Mouse (Mus musculus): ENCODE results near the gene Tut4. TPM values are rescaled to one million over a fixed set of nuclear protein-coding genes. Genes with fewer than 3 reads are reported as not detected.
A peak's percentile ranks its signal among the peaks of the same experiment; 100 is the strongest.

Tut4 gene
- polyA plus RNA-seq, 1 experiment from 2014 or later, result 50.0 TPM

DNA sequence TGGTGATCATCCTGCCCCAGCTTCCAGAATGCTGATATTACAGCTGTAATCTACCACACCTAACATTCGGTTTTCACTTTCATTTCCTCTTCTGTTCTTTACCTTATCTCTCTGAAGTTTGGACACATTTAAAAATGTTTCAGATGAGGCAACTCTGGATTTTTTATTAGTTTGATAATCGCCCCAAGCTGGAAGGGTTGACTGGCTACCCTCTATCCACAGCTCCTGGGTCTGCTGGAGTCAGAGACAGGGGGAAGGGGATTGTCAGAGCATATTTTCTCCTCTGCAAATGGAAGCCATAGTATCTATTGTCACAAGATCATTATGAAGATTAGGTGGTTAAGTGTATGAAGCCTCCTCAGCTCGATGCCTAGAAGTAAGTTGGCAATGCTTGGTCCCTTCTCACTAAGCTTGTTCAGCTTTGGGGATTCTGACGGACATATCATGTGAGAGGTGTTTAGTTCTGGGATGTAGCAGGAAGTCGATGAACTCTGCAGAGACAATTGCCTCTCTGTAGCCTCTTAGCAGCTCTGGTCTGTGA, 955 bp upstream of the Tut4 start:
- 16% methylated on average over 5 of the region's 5 CpGs for WGBS (ENCODE audit: missing documents)
- Histone ChIP-seq H3K79me2 (ENCODE audit: inconsistent target) (peaks cover 27% of the 10 kb centered on the region), H3K27ac (peak overlapping the region; percentile 77), H3K36me3 (ENCODE audit: inconsistent target) (no peaks in the 10 kb centered on the region), H3K4me3 (ENCODE audit: inconsistent target) (no peak overlapping the region)

- Histone ChIP-seq H3K79me2 (ENCODE audit: inconsistent target) (peaks cover 48% of the 10 kb centered on the region), H3K27ac (peak overlapping the region; percentile 59), H3K4me3 (ENCODE audit: inconsistent target) (peak overlapping the region; percentile 72), H3K36me3 (ENCODE audit: inconsistent target) (no peaks in the 10 kb centered on the region)
- WGBS (ENCODE audit: missing documents), result under 1% methylated on average over 49 of the region's 59 CpGs
Measured at GRCm38 (mm10) chr4:108460156-108460923, 1.1 kb downstream of the Tut4 start.

DNA sequence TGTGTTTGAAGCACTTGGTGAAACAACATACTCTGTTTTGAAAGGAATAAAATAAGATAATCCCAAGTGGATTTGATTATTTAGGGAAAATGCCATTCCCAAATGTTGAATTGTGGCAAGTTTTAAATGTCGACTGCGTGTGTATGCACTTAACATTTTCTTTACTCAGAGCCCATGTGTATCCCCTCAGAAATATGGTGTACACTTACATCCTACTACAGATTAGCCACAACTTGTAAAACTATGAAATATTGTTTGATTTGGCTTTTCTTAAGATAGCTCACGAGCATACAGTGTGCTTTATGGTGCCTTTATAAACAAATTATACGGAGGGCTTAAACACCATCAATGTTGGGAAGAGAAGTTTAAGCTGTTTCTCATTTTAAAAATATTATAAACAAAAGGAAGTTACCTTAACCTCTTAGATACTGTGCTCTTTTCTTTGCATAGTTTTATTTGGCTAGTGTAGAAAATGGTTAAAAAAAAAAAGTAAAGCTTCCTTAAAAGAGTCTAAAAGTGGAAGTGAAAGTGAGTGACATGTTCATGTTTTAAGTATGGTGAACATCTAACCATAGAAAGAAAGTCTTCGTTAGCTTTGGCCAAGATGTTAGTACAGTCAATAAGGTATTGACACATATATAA, 2.2 kb downstream of the Tut4 start:
- WGBS (ENCODE audit: missing documents), result 0% methylated on average over 5 of the region's 5 CpGs
- Histone ChIP-seq H3K27ac (peak overlapping the region; percentile 59), H3K4me3 (ENCODE audit: inconsistent target) (peak overlapping the region; percentile 72), H3K36me3 (ENCODE audit: inconsistent target) (no peaks in the 10 kb centered on the region), H3K79me2 (ENCODE audit: inconsistent target) (peaks cover 58% of the 10 kb centered on the region)

GRCm38 (mm10) chr4:108473586-108473985, 14.4 kb downstream of the Tut4 start:
- WGBS (ENCODE audit: missing documents), result 86% methylated on average over 2 of the region's 2 CpGs
- Histone ChIP-seq H3K79me2 (ENCODE audit: inconsistent target) (peaks cover 99% of the 10 kb centered on the region), H3K4me3 (ENCODE audit: inconsistent target) (no peak overlapping the region), H3K27ac (no peak overlapping the region), H3K36me3 (ENCODE audit: inconsistent target) (no peaks in the 10 kb centered on the region)

GRCm38 (mm10) chr4:108482776-108483175, 23.6 kb downstream of the Tut4 start:
- H3K79me2 ChIP-seq (ENCODE audit: inconsistent target), result peaks cover 10% of the 10 kb centered on the region
- H3K4me3 ChIP-seq (ENCODE audit: inconsistent target), result no peak overlapping the region
- no peak overlapping the region for H3K27ac ChIP-seq
- H3K36me3 ChIP-seq (ENCODE audit: inconsistent target), result peaks cover 23% of the 10 kb centered on the region; the same call in 1 of the 2 replicates

DNA sequence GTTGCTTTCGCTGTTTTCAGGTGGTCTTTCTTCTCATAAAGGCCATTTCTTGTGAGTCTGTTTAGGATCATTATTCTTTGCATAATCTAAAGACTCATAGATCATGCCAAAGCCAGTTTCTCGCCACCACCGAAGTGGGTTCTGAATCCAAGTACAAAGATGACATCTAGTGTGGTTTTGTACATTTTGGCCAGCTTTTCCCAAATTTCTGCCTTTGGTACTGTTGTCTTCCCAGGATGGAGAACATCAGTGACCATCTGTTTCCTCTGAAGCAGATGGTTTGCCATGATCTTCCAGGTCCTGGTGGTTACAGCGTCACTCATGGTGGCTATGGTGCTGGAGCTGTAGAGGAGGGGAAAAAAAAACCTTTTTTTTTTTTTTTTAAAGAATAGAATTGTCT, 25.0 kb downstream of the Tut4 start:
- H3K4me3 ChIP-seq (ENCODE audit: inconsistent target), result no peak overlapping the region
- H3K36me3 ChIP-seq (ENCODE audit: inconsistent target), result peaks cover 23% of the 10 kb centered on the region; the same call in 1 of the 2 replicates
- peaks cover 3% of the 10 kb centered on the region; the same call in 1 of the 2 replicates for H3K79me2 ChIP-seq (ENCODE audit: inconsistent target)
- no peak overlapping the region for H3K27ac ChIP-seq
- 92% methylated on average over 4 of the region's 4 CpGs for WGBS (ENCODE audit: missing documents)

DNA sequence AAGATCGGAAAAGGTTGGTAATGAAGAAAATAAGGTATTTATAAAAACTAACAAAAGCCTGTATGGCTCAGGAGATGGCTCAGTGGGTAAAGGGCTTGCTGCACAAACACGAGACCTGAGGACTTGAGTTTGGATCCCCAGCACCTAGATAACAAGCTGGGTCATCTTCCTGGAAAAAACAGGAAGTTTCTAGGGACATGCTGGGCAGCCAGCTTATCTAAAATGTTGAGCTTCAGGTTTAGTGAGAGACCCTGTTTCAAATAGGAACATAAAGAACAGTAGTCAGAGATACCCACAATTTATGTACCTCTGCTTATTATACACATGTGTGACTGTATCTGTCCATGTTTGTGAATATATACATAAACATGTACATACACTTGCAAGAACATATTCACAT, 43.8 kb downstream of the Tut4 start:
- H3K27ac ChIP-seq, result no peak overlapping the region
- no peak overlapping the region for H3K4me3 ChIP-seq (ENCODE audit: inconsistent target)
- peaks cover 18% of the 10 kb centered on the region; the same call in 1 of the 2 replicates for H3K36me3 ChIP-seq (ENCODE audit: inconsistent target)
- H3K79me2 ChIP-seq (ENCODE audit: inconsistent target), result no peaks in the 10 kb centered on the region
- WGBS (ENCODE audit: missing documents), result 100% methylated on average over 2 of the region's 2 CpGs

- H3K27ac ChIP-seq, result no peak overlapping the region
- H3K36me3 ChIP-seq (ENCODE audit: inconsistent target), result peaks cover 28% of the 10 kb centered on the region; the same call in 1 of the 2 replicates
- no peak overlapping the region for H3K4me3 ChIP-seq (ENCODE audit: inconsistent target)
- no peaks in the 10 kb centered on the region for H3K79me2 ChIP-seq (ENCODE audit: inconsistent target)
- WGBS (ENCODE audit: missing documents), result 92% methylated on average over 2 of the region's 2 CpGs
Measured at GRCm38 (mm10) chr4:108539701-108540100, 80.5 kb downstream of the Tut4 start.

DNA sequence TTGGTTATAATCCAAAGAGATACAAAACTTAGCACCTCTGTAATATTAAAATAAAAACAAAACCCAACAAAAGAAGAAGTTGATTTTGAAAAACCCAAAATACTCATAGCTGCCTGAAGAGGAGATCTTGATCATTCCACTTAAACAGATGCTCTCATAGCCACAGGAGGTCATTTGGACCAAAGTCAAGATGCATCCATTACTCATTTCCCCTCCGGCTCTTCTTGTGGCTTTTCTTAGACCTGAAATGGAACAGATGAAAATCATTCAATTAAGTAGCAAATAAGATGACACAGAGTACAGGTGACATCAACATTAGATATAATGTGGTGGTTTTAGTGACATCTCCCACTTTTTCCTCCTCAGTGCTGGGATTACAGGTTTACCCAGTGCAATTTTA, 105.8 kb downstream of the Tut4 start:
- 67% methylated on average over 1 of the region's 1 CpGs for WGBS (ENCODE audit: missing documents)
- no peaks in the 10 kb centered on the region for H3K79me2 ChIP-seq (ENCODE audit: inconsistent target)
- no peak overlapping the region for H3K27ac ChIP-seq
- no peak overlapping the region for H3K4me3 ChIP-seq (ENCODE audit: inconsistent target)
- peaks cover 91% of the 10 kb centered on the region for H3K36me3 ChIP-seq (ENCODE audit: inconsistent target)

GRCm38 (mm10) chr4:108572644-108573043, 113.4 kb downstream of the Tut4 start:
- WGBS (ENCODE audit: missing documents), result 88% methylated on average over 3 of the region's 3 CpGs
- Histone ChIP-seq H3K79me2 (ENCODE audit: inconsistent target) (peaks cover 17% of the 10 kb centered on the region), H3K27ac (no peak overlapping the region), H3K4me3 (ENCODE audit: inconsistent target) (no peak overlapping the region), H3K36me3 (ENCODE audit: inconsistent target) (peaks cover 81% of the 10 kb centered on the region)

- Histone ChIP-seq H3K27ac (peak within 1 kb of the TSS; percentile 32), H3K79me2 (ENCODE audit: inconsistent target) (peaks cover 65% of the 10 kb centered on the region), H3K36me3 (ENCODE audit: inconsistent target) (peaks cover 23% of the 10 kb centered on the region; the same call in 1 of the 2 replicates), H3K4me3 (ENCODE audit: inconsistent target) (peak within 1 kb of the TSS; percentile 95)
- WGBS (ENCODE audit: missing documents), result under 1% methylated on average over 64 of the region's 64 CpGs
Measured at GRCm38 (mm10) chr4:108578840-108579742, 119.9 kb downstream of the Tut4 start, which contains the start of the genes Prpf38a and Orc1. TSS of gene Prpf38a (minus strand) at chr4:108579336. TSS of gene Orc1 (plus strand) at chr4:108579423.

- H3K36me3 ChIP-seq (ENCODE audit: inconsistent target), result peaks cover 18% of the 10 kb centered on the region; the same call in 1 of the 2 replicates
- 2% methylated on average over 16 of the region's 16 CpGs for WGBS (ENCODE audit: missing documents)
- H3K79me2 ChIP-seq (ENCODE audit: inconsistent target), result peaks cover 70% of the 10 kb centered on the region
- H3K27ac ChIP-seq, result peak overlapping the region; percentile 32
- H3K4me3 ChIP-seq (ENCODE audit: inconsistent target), result peak overlapping the region; percentile 95
Measured at GRCm38 (mm10) chr4:108579743-108580411, 120.7 kb downstream of the Tut4 start.

- WGBS (ENCODE audit: missing documents), result 100% methylated on average over 2 of the region's 2 CpGs
Measured at GRCm38 (mm10) chr4:108593376-108593775, 134.2 kb downstream of the Tut4 start.

DNA sequence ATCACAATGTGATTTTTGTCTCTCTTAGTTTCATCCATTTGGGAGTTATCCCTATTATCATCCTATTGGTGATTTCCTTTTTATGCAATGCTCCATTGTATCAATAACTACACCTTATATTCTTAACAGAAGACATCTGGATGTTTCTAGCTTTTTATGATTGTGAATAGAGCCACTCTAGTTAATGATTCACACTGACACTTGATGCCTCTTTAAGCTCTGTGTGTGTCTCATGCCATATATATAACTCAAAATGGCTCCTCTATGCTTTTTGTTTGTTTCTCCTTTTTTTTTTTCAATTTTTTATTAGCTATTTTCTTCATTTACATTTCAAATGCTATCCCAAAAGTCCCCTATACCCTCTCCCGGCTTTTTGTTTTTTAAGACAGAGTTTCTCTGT, 136.6 kb downstream of the Tut4 start:
- Histone ChIP-seq H3K36me3 (ENCODE audit: inconsistent target) (no peaks in the 10 kb centered on the region), H3K4me3 (ENCODE audit: inconsistent target) (no peak overlapping the region), H3K79me2 (ENCODE audit: inconsistent target) (no peaks in the 10 kb centered on the region), H3K27ac (no peak overlapping the region)
- 95% methylated on average over 1 of the region's 1 CpGs for WGBS (ENCODE audit: missing documents)

More at GRCm38 (mm10) chr4:108593376-108593775, 134.2 kb downstream of the Tut4 start:
- Histone ChIP-seq H3K79me2 (ENCODE audit: inconsistent target) (no peaks in the 10 kb centered on the region), H3K4me3 (ENCODE audit: inconsistent target) (no peak overlapping the region), H3K36me3 (ENCODE audit: inconsistent target) (no peaks in the 10 kb centered on the region), H3K27ac (no peak overlapping the region)

Measured in macrophage (primary cell).